Mouse (Mus musculus): Measurements from ENCODE around the gene Sycp2.

DNA sequence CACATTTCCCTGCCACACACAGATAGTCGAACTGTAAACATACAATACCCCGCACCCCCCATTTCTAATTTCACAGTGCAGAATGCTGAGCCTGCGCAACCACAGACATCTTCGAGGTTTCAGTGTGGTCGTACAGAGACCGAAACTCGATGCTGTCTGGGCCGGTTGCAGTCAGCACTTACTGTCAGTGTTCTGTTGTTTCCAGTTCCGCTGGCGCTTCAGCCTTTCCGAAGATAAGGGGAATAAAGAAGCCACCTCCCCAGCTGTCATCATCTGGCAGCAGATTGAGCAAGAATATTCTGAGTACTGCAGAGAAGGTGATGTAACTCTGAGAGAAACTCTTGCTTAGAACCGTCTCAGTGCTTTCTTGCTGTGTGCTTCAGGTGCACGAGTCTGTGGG, 8.9 kb upstream of the Sycp2 start:
- TF ChIP-seq CTCF (IDR thresholded peaks at IDR 0.05; ENCODE audit: low read depth, low read length) (no peak), POLR2A (IDR thresholded peaks at IDR 0.05; ENCODE audit: extremely low read depth, insufficient read depth, low read length) (no peak)

All from liver, adult 2 months (tissue).